Mouse (Mus musculus): ENCODE results near the gene Popdc2. TPM values are rescaled to one million over a fixed set of nuclear protein-coding genes. Genes with fewer than 3 reads are reported as not detected.

Gene Popdc2
- total RNA-seq, 4 experiments from 2014 or later, result 0.35 to 0.89 (median 0.52) TPM

DNA sequence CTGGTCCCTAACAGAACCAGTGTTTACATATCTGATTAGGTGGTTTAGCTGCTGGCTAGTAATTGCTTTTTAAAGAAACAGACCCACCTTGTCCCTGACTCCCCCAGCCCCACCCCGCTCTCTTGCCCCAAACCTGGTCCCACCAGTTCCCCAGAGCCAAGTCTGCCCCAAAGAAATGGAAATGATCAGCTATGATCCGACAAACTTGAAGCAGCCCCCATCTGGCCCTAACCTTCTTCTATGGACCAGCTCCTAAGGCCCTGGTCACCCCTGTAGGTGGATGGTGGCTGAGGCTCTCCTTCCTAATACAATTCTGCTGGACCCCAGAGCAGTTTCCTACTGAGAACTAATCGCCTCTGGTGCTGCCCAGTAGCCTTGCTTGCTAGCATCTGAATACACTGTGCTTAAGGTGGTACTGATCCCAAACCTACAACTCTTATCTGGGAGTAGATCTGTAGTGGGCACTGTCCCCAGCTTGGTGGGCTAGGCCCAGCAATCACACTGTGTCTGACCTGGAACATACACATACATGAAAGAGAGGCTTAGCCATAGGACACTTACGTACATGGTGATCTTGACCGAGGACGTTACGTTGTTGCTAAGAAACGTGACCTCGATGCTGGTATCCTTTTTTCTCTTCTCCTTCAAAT lies 38.4 kb downstream of the Popdc2 start:
- no peak for DNase-seq (ENCODE audit: low spot score in 2 of 2)

DNA sequence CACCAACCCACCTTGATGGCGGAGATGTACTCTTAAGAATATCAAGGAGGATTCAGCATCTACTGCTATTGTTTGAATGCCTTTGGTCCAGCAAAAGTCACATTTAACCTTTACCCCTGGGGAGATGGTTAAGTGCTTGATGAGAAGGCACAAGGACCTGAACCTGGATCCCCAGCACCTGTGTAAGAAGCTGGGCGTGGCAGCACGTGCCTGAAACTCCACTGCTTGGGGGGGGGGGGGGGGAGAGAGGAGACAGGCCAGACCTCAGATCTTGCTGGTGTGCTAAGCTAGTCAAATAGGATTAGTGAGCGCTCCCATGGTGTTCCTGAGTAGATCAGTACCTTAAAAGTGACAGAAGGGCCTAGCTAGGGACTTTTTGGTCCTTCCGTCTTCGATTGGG lies 39.5 kb downstream of the Popdc2 start:
- DNase-seq (ENCODE audit: low spot score in 2 of 2), result no peak

DNA sequence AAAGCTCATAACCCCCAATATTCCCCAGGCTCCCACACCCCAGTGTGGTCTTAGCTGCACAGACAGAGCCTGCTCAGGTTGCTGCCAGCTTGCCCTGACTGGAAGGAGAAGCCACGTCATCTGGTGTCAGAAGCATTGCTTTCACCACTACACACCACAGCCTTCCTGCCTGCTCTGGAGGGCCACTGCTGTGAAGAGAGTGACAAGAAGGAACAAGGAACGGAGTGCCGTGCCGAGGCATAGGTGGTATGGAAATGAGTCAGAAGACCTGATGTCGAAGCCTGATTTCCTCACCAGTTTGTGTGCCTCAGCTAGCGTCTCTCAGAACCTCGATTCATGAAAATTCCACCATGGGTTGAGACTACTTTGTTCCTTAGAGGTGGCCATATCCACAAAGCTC lies 41.6 kb downstream of the Popdc2 start:
- no peak for DNase-seq (ENCODE audit: low spot score in 2 of 2)

DNA sequence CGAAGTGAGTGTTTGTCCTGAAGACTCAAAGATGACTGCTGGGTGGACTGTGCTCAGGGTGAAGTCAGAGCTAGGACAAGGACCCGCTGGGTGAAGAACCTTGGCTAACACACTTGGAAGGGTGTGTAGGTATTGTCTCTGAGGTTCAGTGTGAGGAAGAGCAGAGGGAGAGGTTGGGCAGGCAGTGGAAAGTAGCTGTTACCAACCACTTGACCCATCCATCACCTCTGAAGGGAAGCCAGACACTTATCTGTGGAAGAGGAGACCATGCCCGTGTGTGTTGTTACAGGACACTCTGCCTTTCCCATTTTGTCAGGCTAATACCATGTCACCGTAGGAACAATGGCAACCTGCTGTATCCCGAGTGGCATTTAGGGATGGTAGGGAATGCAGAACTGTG lies 44.3 kb downstream of the Popdc2 start:
- no peak for DNase-seq (ENCODE audit: low spot score in 2 of 2)

DNA sequence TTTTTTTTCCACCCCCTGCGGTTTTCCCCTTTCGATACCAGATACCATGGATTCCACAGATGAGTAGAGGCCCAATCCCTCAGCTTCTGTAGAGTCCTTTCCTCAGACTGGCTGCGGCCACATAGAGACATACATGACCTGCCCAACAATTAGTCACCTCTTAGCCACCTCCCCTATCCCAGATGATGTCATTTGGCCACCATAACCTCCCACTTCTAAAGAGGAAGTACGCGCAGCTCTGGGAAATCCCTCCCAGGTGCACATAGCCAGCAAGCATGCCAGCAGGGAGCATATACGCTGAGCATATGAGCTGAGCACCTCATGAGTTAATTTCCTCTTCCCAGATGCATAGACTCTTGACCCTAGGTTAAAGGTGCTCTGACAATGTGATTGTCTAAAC lies 44.7 kb downstream of the Popdc2 start:
- DNase-seq (ENCODE audit: low spot score in 2 of 2), result no peak

DNA sequence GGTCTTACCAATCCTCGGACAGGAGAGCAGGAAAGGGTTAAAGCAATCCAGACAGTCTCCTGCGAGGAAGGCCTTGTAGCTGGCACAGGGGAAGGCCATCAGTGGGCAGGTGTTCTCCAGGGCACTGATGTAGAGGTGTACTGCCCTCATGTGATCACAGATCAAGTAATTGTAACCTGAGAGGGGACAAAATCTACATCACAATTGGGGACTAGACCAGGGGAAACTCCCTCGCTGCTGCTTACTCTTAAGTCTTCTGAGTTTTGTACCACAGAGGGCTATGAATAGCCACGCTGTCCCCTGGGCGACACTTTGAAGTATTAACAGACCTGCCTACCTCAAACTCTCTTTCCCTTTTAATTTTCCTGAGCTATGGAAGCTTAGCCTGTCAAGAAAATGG lies 45.6 kb downstream of the Popdc2 start:
- no peak for DNase-seq (ENCODE audit: low spot score in 2 of 2)

DNA sequence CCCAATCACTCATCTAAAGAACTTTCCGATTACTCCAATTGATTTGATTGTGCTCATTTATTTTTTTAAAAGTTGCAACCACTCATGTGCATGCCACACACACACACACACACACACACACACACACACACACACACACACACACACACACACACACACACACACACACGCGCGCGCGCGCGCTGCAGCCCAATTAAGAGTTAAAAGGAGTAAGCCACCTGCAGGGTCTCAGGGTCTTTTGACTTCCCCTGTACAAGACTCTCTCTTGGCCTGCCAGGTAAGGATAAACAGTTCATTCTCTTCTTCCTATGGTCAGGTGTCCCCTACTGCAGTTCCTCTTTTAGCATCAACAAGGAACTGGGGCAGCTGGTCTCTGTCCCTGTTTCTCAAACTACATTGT lies 46.4 kb downstream of the Popdc2 start:
- no peak for DNase-seq (ENCODE audit: low spot score in 2 of 2)

DNA sequence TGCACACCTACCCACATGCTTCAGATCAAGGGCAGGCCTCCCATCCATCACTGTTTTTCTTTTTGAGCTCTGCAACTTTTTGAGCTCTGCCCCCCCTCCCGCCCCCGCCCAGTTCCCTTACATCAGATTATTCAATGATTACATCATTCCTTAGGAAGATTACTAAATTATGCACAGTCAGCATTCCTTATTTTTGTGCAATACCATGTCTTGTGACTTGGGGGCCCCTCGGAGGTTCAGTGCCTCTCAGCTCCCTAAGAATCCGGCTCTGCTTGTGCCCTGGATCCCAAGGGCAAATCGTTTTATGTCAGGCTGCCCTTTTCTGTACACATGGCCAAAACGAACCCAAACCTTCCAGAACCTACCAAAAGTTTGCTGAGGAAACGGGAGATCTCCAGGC lies 52.9 kb downstream of the Popdc2 start:
- no peak for DNase-seq (ENCODE audit: low spot score in 2 of 2)

DNA sequence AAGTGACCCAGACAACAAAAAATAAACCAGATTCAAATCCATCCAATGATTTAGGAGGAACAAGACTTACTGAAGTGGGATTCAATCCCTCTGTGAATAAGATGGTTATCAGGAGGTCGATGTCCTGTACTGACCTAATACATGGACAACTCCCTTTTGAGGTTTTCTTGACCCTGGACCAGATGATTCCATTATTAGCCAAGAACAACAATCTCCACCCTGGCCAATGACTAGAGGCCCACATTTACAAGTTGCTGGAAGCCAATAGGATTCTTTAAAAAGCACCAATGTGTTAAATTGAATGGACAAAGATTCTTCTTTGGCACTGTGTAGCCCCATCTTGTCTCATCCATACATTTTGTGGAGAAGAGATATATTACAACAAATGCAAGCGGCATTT lies 63.4 kb downstream of the Popdc2 start:
- no peak for DNase-seq (ENCODE audit: low spot score in 2 of 2)

DNA sequence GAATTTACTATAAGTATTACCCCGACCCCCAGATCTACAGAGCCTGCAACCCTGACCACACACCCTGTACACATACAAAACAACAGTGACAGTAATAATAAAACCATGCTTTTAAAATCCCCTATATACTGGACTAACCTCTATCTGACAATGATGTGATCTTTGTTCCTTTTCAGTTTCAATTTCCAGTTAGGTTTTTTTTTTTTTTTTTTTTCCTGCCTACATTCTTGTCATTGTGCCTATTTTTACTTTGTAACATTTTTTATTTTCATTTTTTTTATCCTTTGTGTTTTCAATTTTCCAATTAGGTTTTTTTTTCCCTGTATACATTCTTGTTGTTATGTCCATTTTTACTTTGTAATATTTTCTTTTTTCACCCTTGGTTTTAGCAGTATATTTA lies 63.8 kb downstream of the Popdc2 start:
- DNase-seq (ENCODE audit: low spot score in 2 of 2), result no peak

Other genes starting within 250 kb of the Popdc2 start
- under 1 TPM in 1 of 4 experiments, not detected in 3; 0.13 TPM for gene Nr1i2, start 67.4 kb upstream of the Popdc2 start, total RNA-seq (2022)
- 1 to 10 TPM; 1.1 to 1.6 (median 1.4) TPM for gene Maats1, start 20.1 kb upstream of the Popdc2 start, total RNA-seq (2022)
- 100 to 1,000 TPM; 100 to 149 (median 127) TPM for gene Cox17, start 15.2 kb upstream of the Popdc2 start, total RNA-seq (2022)
- not detected for gene Gm21987, start 15.2 kb upstream of the Popdc2 start, total RNA-seq (2022)
- gene Pla1a, start 70.9 kb downstream of the Popdc2 start, total RNA-seq (2022), result 1 to 10 TPM in 3 of 4 experiments, under 1 TPM in 1; 0.78 to 2.0 (median 1.9) TPM
- 10 to 100 TPM; 53.6 to 58.5 (median 55.7) TPM for gene Adprh, start 90.5 kb downstream of the Popdc2 start, total RNA-seq (2022)
- under 1 TPM; 0.44 to 0.71 (median 0.64) TPM for gene Cd80, start 93.4 kb downstream of the Popdc2 start, total RNA-seq (2022)
- gene Timmdc1, start 160.5 kb downstream of the Popdc2 start, total RNA-seq (2022), result 10 to 100 TPM; 24.6 to 32.1 (median 28.9) TPM
- 10 to 100 TPM; 43.1 to 49.4 (median 45.3) TPM for gene Poglut1, start 188.0 kb downstream of the Popdc2 start, total RNA-seq (2022)
- gene Tmem39a, start 196.5 kb downstream of the Popdc2 start, total RNA-seq (2022), result 10 to 100 TPM; 18.8 to 27.1 (median 22.8) TPM

Data from left cerebral cortex, adult 8-10 months (tissue).